Mouse (Mus musculus) urinary bladder, adult 18-20 months (tissue): ENCODE data around the gene Daam1.
"Not testable (repeated sequence)": the region's sequence is repeated elsewhere in the genome, so short reads cannot be mapped to it uniquely, and the experiment has no call there.

Source experiments
- DNase-seq, 2 experiments: peaks; one replicate each; pipeline ENCODE4 v3.0.0; 2022; ENCODE audit warnings: low spot score in 2 of 2, mixed read lengths in 2 of 2

Gene Daam1

DNA sequence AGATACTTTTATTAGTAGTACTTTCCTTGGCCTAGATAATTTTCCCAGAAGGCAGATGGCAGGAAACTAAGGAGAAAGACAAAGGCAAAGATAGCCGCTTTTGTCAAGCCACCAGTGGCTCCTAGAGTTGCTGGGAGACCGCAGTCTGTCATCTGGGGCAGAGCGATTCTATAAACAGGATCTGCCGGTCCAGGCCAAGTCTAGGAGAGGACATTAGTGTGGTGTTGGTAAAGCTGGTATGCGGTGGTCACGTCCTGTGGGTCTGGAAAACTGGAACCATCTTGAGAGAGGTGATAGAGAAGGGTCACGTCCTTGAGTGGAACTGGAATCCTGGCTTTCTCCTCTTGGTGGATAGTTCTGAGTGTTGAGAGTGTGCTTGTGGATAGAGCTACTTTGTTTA, 3.2 kb downstream of the Daam1 start:
- DNase-seq: peak in 1 of 2 experiments; percentile 12

DNA sequence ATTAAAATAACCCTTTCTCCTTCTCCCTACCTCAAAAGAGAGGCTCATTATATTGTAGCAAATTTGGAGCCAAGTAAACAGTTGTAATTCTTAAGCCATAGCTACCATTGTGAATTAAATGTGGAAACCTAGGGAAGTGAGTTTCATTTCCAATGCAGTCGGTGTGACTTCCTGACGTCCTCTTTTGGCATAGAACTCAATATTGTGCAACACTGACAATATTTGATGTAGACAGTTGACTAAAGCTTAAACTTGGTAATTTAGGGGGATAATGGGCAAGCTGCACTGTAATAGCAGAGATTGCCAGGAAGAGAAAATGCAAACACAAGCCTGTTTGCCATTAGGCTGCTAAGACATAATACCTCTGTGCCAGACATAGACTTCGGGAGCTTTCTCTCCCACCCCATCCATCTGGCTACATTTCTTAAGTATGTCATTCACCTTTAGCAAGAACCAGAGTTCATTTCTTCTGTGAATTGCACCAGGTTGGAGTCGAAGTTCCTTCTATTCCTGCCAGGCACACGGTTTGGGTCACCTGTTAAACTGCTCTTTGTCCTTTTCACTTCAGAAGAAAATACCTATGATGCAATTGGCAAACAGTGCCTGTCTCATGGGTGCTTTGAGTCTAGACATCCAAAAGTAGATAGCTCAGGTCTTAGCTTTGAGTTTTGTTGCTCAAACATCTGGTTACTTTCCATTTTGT, 5.2 kb downstream of the Daam1 start:
- DNase-seq: no peak

DNA sequence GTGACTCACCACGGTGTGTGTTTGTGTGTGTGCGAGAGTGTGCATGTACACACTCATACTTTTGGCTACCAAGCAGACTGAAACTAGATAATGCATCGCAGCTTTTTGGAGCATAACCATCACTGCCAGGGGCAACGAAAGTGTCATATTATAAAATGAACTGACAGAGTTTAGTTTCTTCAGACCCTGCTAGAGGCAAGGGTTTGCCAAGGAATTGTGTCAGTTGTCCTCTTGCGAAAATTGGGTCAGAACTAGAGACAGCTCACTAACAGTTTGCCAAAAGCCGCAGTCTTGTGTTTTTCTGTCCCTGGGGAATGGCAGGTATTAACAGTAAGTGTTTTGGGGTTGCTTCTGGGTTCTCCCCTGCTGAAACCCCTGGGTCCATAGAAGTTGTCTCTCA, 5.9 kb downstream of the Daam1 start:
- DNase-seq: no peak

DNA sequence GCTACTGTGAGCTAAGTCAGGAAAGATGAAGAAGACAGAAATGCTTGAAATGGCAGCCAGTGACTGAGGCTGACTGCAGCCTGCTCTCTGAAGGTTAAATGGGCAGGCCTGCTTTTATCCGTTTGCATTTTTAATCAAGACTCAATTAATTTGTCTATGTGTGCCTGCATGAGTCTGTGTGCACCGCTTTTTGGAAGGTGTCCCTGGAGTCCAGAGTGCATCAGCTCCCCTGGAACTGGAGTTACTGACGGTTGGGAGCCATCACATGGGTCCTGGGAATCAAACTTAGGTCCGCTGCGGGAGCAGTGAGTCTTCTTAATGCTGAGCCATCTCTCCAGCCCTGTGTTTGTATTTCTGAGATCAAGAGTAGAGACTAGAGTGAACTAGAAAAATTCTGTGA, 6.7 kb downstream of the Daam1 start:
- DNase-seq: no peak

DNA sequence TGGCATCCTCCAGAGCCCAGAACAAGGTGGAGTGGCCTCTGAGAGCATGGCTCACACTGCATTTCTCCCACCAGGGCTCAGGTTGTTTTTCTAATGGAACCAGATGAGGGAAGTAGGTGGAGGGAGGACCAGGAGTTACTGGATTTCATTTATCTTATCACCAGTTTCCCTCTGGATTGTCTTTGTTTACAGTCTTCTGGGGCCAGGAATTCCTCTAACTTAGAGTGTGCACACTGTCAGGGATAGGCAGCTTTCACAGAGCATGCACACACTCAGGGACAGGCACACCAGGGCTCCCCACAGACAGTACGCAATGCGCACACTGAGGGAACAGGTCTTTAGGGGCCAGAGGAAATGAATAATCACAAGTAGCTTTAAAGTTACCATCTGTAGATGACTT, 7.4 kb downstream of the Daam1 start:
- DNase-seq: no peak

GRCm38 (mm10) chr12:71839653-71840052, 8.8 kb downstream of the Daam1 start:
- no peak for DNase-seq

DNA sequence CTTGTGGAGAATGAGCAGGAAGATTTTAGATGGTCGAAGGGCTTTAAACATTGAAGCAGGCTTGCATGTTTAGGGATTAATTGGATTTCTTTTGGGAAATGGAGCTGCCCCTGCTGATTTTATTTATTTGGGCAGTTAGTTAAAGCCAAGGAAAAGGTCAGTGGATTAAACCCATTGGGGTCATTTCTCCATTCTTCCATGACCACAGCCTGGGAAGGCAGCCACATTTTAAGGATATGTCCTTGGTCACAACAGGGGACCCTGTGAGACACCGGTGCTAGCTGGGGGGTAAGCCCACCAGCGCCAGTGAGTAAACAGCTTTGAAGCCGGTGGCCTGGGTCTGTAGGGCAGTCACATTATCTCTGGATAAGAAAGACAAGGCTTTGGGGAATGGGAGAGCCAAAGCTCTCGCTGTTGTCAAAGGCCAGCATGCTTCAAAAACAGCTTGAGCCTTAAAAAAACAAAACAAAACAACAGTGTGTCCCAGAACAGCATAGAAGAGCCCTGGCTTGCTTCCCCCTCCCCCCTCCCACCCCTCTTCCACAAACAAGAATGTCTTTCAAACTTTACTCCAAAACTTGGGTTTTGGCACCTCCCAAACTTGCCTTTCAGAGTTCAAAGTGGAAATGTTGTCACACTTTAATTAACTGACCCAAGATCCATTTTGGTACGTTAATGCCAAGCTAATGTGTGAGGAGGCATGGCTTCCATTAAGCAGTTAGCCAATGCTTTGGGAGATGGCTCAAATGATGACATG, 9.7 kb downstream of the Daam1 start:
- no peak for DNase-seq

- no peak for DNase-seq
These were observed 11.1 kb downstream of the Daam1 start for GRCm38 (mm10) chr12:71842006-71842405.

DNA sequence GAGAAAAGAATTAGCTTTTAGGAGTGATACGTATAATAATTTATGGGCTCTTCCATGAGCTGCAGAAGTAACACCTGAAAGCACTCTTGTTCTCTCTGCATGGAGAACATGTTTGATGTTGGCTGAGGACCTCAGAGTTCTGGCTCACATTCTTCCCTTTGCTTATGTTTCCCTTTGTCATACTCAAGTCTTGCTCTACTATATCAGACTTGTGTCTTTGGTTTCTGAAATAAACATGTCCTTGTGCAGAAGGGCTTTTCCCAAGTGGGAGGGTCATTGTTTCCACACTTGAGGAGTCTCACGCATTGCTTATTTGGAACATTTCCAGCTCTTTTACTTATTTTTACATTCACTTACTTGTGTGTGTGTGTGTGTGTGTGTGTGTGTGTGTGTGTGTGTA, 11.7 kb downstream of the Daam1 start:
- DNase-seq: no peak

- DNase-seq: no peak
These were observed 14.6 kb downstream of the Daam1 start for GRCm38 (mm10) chr12:71845486-71845885.

DNA sequence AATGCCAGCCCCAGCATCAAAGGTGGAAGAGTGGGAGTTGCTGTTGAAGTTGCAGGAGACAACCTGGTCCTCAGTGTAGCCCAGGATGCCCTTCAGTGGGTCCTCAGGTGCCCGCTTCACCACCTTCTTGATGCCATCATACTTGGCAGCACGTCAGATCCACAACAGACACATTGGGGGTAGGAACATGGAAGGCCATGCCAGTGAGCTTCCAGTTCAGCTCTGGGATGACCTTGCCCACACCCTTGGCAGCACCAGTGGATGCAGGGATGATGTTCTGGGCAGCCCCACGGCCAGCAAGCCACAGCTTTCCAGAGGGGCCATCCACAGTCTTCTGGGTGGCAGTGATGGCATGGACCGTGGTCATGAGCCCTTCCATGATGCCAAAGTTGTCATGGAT, 15.5 kb downstream of the Daam1 start:
- not testable (repeated sequence) for DNase-seq

- DNase-seq: not testable (repeated sequence)
These were observed 16.1 kb downstream of the Daam1 start for GRCm38 (mm10) chr12:71847024-71847423.

DNA sequence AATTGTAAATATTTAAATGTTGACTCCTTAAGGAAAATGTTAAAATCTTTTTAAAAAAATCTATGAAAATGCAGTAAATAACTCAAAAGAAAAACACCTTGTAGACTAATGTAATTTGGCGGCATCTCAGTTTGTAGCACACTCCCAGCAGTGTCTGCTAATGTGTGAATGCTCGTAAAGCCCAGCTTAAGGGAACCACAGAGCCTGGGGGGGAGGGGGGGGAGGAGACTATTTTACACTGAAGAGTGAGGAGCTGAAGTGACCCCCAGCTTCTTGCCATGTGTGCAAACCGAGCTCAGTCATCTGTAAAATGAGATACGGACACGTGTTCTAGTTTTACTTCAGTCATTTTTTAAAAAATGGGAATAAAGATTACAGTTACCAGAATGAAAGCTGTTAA, 16.7 kb downstream of the Daam1 start:
- no peak for DNase-seq

DNA sequence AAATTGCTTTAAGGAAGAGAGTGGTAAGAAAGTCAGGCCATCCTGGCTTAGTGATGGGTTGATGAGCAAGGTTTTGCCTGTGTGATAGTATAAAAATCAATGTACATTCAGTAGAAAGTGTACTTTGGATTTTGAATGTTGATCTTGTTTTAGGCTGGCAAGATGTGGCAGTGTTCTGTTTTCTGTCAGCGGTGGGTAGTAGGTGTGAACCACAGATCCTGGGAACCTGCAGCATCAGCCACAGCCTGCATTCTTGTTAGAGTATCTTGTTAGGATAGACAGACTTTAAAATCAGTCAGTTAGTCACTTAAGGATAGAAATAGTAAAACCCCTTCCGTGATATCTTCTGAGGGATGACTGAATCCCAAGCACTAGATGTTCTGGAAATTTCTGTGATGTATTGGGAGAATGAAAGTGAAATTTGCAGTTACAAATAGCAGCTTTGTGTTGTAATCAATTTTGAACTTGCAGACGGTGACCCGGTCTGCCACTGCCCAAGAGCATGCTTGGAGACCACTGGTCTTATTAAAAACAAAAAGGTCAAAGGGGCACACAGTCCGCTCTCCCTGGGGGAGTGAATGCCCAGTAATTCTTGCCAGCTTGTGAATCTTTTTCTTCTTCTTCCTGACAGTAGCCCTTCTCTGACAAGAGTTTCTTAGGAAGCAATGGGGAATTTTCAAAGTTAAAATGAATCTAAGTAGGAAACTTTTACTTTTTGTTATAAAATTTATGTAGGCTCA, 17.3 kb downstream of the Daam1 start:
- DNase-seq: no peak

- DNase-seq: no peak
These were observed 18.2 kb downstream of the Daam1 start for GRCm38 (mm10) chr12:71849051-71849450.

- no peak for DNase-seq
These were observed 19.3 kb downstream of the Daam1 start for GRCm38 (mm10) chr12:71850135-71850534.

DNA sequence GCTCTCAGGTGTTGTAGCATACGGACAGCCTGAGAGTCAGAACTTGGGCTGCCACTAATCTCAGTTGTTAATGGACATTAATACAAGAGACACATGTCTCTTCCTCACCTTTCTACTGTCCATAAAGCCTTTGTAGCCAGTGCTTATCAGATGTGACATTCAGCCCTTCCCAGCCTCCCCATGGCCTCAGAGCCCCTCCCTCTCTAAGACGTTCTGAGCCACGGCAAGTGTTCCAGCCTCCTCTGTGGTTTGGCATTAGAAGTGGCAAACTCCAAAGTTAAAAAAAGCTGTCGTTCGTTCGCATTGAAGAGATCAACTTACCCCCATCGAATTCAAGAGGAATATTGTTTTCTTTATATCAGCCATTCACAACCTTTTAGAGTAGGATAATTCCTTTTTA, 21.8 kb downstream of the Daam1 start:
- DNase-seq: no peak

- DNase-seq: no peak
These were observed 22.8 kb downstream of the Daam1 start for GRCm38 (mm10) chr12:71853694-71854093.

- no peak for DNase-seq
These were observed 23.3 kb downstream of the Daam1 start for GRCm38 (mm10) chr12:71854191-71854590.

DNA sequence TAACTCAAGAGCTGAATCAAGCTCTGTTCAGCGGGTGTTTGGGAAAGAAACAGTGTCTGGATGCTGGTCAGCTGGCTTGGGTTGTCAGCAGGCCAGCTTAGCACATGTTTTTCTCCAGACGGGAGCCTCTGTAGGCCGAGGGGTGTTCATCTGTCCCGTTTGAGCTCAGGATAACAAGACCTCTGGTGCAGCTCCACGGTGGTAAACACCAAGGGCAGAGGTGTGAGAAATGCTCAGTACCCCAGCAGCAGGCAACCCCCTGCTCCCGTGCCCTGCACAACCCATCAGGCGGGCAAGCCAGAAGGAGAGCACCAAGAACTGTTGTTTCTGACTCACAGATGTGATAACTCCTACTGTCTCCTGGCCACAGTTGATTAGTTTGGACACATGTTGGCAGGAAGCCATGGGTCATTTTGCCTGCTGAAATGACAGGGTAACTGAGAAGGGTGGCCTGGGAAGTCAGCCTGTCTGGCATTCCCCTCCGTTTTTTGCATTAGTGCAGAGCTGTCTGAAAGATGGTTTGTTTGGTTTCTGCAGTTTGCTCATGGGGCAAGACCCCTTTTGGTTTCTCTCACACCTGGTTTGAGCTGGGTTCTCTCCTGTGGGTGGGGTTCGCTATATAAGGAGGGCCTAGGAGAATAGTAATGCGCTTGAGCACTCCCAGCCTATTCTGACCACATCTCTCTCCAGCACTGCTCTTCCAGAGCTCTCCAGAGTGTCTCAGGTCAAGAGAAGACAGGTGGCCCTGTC, 25.0 kb downstream of the Daam1 start:
- DNase-seq: peak in 1 of 2 experiments; percentile 15

- DNase-seq: no peak
These were observed 25.5 kb downstream of the Daam1 start for GRCm38 (mm10) chr12:71856480-71856754.

- DNase-seq: no peak
These were observed 28.2 kb downstream of the Daam1 start for GRCm38 (mm10) chr12:71859096-71859495.
